Mouse (Mus musculus): ENCODE data around the gene Pmel. TPM values are rescaled to one million over a fixed set of nuclear protein-coding genes. Genes with fewer than 3 reads are reported as not detected.

The Pmel gene
- polyA plus RNA-seq, 1 experiment from 2014 or later = 3.1 TPM

GRCm38 (mm10) chr10:128743791-128744191, 39.8 kb downstream of the Pmel start:
- peak overlapping the region; percentile 69 for H3K9ac ChIP-seq (ENCODE audit: low read length)
- no peak for ATAC-seq (ENCODE audit: low FRiP score)
- H3K36me3 ChIP-seq (ENCODE audit: control insufficient read depth, insufficient read depth, low read length) = no peaks in the 10 kb centered on the region
- H3K4me3 ChIP-seq (ENCODE audit: low read depth, low read length) = peak overlapping the region; percentile 51
- H3K9me3 ChIP-seq (ENCODE audit: control insufficient read depth, low read length) = no peaks in the 10 kb centered on the region
- DNase-seq (ENCODE audit: low spot score, missing footprints) = peak; percentile 96
- H3K27me3 ChIP-seq (ENCODE audit: control insufficient read depth, insufficient read depth, low read length) = peaks cover 38% of the 10 kb centered on the region
- peaks cover 5% of the 10 kb centered on the region; the same call in 1 of the 2 replicates for H3K4me1 ChIP-seq (ENCODE audit: control insufficient read depth, insufficient read depth, low read length)
- no peak overlapping the region for H3K27ac ChIP-seq (ENCODE audit: low read depth, low read length)
- H3K4me2 ChIP-seq = peak overlapping the region; percentile 93
- under 1% methylated on average over 37 of the region's 37 CpGs for WGBS

GRCm38 (mm10) chr10:128744211-128744610, 40.2 kb downstream of the Pmel start:
- peak overlapping the region; percentile 69; the same call in 1 of the 2 replicates for H3K9ac ChIP-seq (ENCODE audit: low read length)
- peaks cover 8% of the 10 kb centered on the region; the same call in 1 of the 2 replicates for H3K4me1 ChIP-seq (ENCODE audit: control insufficient read depth, insufficient read depth, low read length)
- ATAC-seq (ENCODE audit: low FRiP score) (no peak), DNase-seq (ENCODE audit: low spot score, missing footprints) (no peak)
- WGBS = 18% methylated on average over 8 of the region's 8 CpGs
- no peaks in the 10 kb centered on the region for H3K9me3 ChIP-seq (ENCODE audit: control insufficient read depth, low read length)
- peak overlapping the region; percentile 51 for H3K4me3 ChIP-seq (ENCODE audit: low read depth, low read length)
- H3K27me3 ChIP-seq (ENCODE audit: control insufficient read depth, insufficient read depth, low read length) = peaks cover 38% of the 10 kb centered on the region
- peak overlapping the region; percentile 93 for H3K4me2 ChIP-seq
- no peak overlapping the region for H3K27ac ChIP-seq (ENCODE audit: low read depth, low read length)
- H3K36me3 ChIP-seq (ENCODE audit: control insufficient read depth, insufficient read depth, low read length) = no peaks in the 10 kb centered on the region

- Histone ChIP-seq H3K27me3 (ENCODE audit: control insufficient read depth, insufficient read depth, low read length) (peaks cover 38% of the 10 kb centered on the region), H3K36me3 (ENCODE audit: control insufficient read depth, insufficient read depth, low read length) (no peaks in the 10 kb centered on the region), H3K27ac (ENCODE audit: low read depth, low read length) (no peak within 1 kb of the TSS), H3K4me2 (peak within 1 kb of the TSS; percentile 93), H3K9ac (ENCODE audit: low read length) (peak within 1 kb of the TSS; percentile 69), H3K4me1 (ENCODE audit: control insufficient read depth, insufficient read depth, low read length) (peaks cover 14% of the 10 kb centered on the region; the same call in 1 of the 2 replicates), H3K9me3 (ENCODE audit: control insufficient read depth, low read length) (no peaks in the 10 kb centered on the region), H3K4me3 (ENCODE audit: low read depth, low read length) (peak within 1 kb of the TSS; percentile 51)
- 19% methylated on average over 18 of the region's 18 CpGs for WGBS
- ATAC-seq (ENCODE audit: low FRiP score) = no peak
- DNase-seq (ENCODE audit: low spot score, missing footprints) = peak; percentile 91
These were observed 40.9 kb downstream of the Pmel start, which contains the start of gene Dgka for GRCm38 (mm10) chr10:128744680-128745601. Gene Dgka (minus strand): TSS chr10:128744855.

GRCm38 (mm10) chr10:128745946-128746613, 42.1 kb downstream of the Pmel start:
- no peak overlapping the region for H3K27ac ChIP-seq (ENCODE audit: low read depth, low read length)
- H3K9ac ChIP-seq (ENCODE audit: low read length) = no peak overlapping the region
- H3K4me3 ChIP-seq (ENCODE audit: low read depth, low read length) = no peak overlapping the region
- 92% methylated on average over 10 of the region's 10 CpGs for WGBS
- peaks cover 38% of the 10 kb centered on the region for H3K27me3 ChIP-seq (ENCODE audit: control insufficient read depth, insufficient read depth, low read length)
- H3K36me3 ChIP-seq (ENCODE audit: control insufficient read depth, insufficient read depth, low read length) = no peaks in the 10 kb centered on the region
- no peak overlapping the region for H3K4me2 ChIP-seq
- no peak for DNase-seq (ENCODE audit: low spot score, missing footprints)
- H3K9me3 ChIP-seq (ENCODE audit: control insufficient read depth, low read length) = no peaks in the 10 kb centered on the region
- H3K4me1 ChIP-seq (ENCODE audit: control insufficient read depth, insufficient read depth, low read length) = peaks cover 14% of the 10 kb centered on the region; the same call in 1 of the 2 replicates
- ATAC-seq (ENCODE audit: low FRiP score) = no peak

GRCm38 (mm10) chr10:128746972-128747645, 43.1 kb downstream of the Pmel start:
- DNase-seq (ENCODE audit: low spot score, missing footprints) (no peak), ATAC-seq (ENCODE audit: low FRiP score) (no peak)
- peak overlapping the region; percentile 86 for H3K9ac ChIP-seq (ENCODE audit: low read length)
- H3K27ac ChIP-seq (ENCODE audit: low read depth, low read length) = peak overlapping the region; percentile 83; the same call in 1 of the 2 replicates
- peak overlapping the region; percentile 72 for H3K4me3 ChIP-seq (ENCODE audit: low read depth, low read length)
- 41% methylated on average over 9 of the region's 9 CpGs for WGBS
- H3K27me3 ChIP-seq (ENCODE audit: control insufficient read depth, insufficient read depth, low read length) = peaks cover 32% of the 10 kb centered on the region
- H3K36me3 ChIP-seq (ENCODE audit: control insufficient read depth, insufficient read depth, low read length) = no peaks in the 10 kb centered on the region
- no peaks in the 10 kb centered on the region for H3K9me3 ChIP-seq (ENCODE audit: control insufficient read depth, low read length)
- H3K4me1 ChIP-seq (ENCODE audit: control insufficient read depth, insufficient read depth, low read length) = peaks cover 14% of the 10 kb centered on the region; the same call in 1 of the 2 replicates
- peak overlapping the region; percentile 78 for H3K4me2 ChIP-seq

GRCm38 (mm10) chr10:128747646-128748251, 43.8 kb downstream of the Pmel start, which contains the start of gene Pym1:
Gene Pym1 (plus strand): TSS chr10:128747889.
- ATAC-seq (ENCODE audit: low FRiP score) (peak; percentile 69), DNase-seq (ENCODE audit: low spot score, missing footprints) (no peak)
- under 1% methylated on average over 36 of the region's 36 CpGs for WGBS
- peaks cover 14% of the 10 kb centered on the region; the same call in 1 of the 2 replicates for H3K4me1 ChIP-seq (ENCODE audit: control insufficient read depth, insufficient read depth, low read length)
- no peaks in the 10 kb centered on the region for H3K9me3 ChIP-seq (ENCODE audit: control insufficient read depth, low read length)
- peak within 1 kb of the TSS; percentile 86 for H3K9ac ChIP-seq (ENCODE audit: low read length)
- H3K4me3 ChIP-seq (ENCODE audit: low read depth, low read length) = peak within 1 kb of the TSS; percentile 72
- H3K36me3 ChIP-seq (ENCODE audit: control insufficient read depth, insufficient read depth, low read length) = no peaks in the 10 kb centered on the region
- peak within 1 kb of the TSS; percentile 83 for H3K27ac ChIP-seq (ENCODE audit: low read depth, low read length)
- peak within 1 kb of the TSS; percentile 78 for H3K4me2 ChIP-seq
- peaks cover 26% of the 10 kb centered on the region for H3K27me3 ChIP-seq (ENCODE audit: control insufficient read depth, insufficient read depth, low read length)

- Histone ChIP-seq H3K36me3 (ENCODE audit: control insufficient read depth, insufficient read depth, low read length) (no peaks in the 10 kb centered on the region), H3K4me2 (peak overlapping the region; percentile 78), H3K9ac (ENCODE audit: low read length) (peak overlapping the region; percentile 86), H3K4me3 (ENCODE audit: low read depth, low read length) (peak overlapping the region; percentile 72), H3K9me3 (ENCODE audit: control insufficient read depth, low read length) (no peaks in the 10 kb centered on the region), H3K27me3 (ENCODE audit: control insufficient read depth, insufficient read depth, low read length) (peaks cover 21% of the 10 kb centered on the region), H3K4me1 (ENCODE audit: control insufficient read depth, insufficient read depth, low read length) (peaks cover 14% of the 10 kb centered on the region; the same call in 1 of the 2 replicates), H3K27ac (ENCODE audit: low read depth, low read length) (peak overlapping the region; percentile 83)
- ATAC-seq (ENCODE audit: low FRiP score) (peak; percentile 94), DNase-seq (ENCODE audit: low spot score, missing footprints) (peak; percentile 99)
- WGBS = under 1% methylated on average over 37 of the region's 37 CpGs
These were observed 44.4 kb downstream of the Pmel start for GRCm38 (mm10) chr10:128748252-128748864.
